Mouse (Mus musculus) T-helper 17 cell (primary cell): Measurements from ENCODE around the gene Prkn.

ENCODE experiments used
- in situ Hi-C, 2 experiments: fragments of 300-600 bp; cut with MboI, MseI; formaldehyde crosslinking; loops; 1 replicate in 1 of 2; 2 replicates in 1 of 2; pipeline ENCODE4 v1.15.1; 2025; ENCODE audit warnings: high pct_unique_total_duplicates in 2 of 2

Prkn gene

DNA sequence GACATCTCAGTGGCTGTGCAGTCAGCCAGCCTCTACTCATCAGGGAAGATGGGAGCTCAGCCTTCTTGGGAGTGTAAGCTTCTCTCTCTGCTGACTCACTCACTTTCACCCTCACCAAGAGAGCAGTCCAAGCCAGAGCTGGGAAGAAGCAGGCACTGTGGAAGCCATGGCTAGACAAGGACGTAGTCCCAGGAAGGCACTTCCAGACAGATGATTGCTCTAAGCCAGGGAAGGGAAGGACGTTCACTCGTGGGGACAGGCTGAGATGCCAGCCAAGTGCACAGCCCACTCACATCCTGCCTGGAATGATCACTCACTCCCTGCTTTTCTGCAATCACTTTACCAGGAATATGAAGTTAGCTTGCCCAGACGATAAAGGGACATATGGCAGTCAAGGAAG, 430.0 kb downstream of the Prkn start:
- in situ Hi-C loops: no loop called here

DNA sequence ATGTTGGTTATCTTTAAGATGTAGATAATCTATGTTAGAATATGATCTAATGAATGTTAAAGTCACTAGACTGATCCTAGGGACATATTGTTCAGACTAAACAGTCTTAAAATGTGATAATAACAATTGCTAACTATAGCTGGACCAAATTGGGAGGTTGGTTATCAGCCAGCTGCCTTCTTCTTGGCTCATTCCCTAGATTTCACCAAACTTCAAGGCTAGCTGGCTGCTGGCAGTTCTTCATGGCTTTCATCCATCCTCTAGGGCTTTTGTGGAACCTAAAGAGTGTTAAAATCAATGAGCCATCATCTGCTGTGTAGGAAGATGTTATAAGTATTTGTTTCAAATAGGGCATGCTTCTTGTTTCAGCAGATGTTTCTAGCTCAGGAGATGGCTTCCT, 431.7 kb downstream of the Prkn start:
- in situ Hi-C loops: no loop called here

DNA sequence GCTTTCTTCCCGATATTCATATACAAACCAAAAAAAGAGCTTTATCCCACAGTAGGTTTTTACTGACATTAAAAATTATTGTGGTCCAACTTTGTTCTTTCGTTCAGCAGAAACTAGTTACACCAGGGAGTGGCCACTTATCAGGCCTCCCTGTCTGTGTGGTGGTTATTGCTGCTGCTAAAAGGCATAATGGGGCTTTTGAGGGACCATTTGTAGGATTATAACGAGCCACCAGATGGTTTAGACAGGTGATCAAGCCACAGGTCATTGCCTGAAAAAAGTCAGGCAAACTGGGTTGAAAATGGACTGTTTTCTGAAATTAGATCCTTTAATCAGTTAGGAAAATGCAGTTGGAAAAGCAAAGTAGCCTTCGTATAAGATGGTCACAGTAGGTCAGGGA, 444.1 kb downstream of the Prkn start:
- in situ Hi-C loops: no loop called here

DNA sequence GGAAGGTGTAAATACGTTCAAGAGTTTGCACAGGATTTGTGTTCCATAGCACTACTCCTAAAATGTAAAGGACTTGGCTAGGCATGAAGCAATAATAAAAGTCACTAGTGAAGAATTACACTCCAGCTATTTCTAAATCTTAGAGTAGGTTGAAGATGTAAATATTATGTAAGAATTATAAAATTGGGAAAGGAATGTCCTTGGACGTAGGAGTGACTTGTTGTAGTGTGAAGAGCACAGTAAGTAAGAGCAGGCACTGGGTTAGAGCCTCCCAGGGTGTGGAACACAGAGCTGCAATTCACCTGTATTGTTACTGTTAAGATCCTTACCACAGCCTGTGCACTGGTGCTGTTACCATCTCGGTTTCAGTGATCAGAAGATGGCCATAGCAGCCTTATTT, 450.0 kb downstream of the Prkn start:
- in situ Hi-C loops: no loop called here

DNA sequence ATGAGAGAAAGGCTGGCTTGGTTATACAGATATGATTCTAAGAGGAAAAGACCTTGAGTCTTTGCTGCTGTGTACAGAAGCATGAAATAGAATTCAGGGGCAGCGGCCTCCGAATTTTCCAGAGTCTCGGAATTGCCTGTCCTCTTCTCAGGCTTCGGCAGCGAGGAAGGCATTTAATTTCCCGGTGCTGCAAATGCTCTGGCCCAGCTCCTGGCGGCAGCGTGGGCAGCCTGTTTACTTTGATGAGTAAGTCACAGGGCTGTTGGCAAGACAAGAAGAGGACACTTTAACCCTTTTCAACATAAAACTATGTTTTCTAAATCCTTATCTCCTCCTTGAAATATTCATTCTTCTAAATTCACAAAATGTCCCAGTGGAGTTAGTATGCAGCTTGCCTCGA, 462.9 kb downstream of the Prkn start:
- in situ Hi-C loops: no loop called here

DNA sequence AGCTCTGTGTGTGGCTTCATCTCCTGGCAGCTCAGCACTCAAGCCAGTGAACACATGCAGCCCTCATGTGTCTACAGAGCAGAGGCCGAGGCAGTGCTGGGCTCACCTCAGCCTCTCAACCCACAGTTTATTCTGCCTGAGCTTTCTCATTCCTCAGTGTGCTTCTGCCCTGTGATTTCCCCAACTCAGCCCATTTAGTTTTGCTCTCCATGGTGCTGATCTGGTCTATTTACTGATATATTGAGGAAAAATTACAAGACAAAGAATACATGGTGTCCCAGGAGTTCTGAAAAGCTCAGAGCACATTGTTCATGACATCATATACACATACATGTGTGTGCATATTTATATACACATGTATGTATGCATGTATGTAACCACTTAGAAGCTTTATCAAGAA, 469.7 kb downstream of the Prkn start:
- in situ Hi-C loops: no loop called here

DNA sequence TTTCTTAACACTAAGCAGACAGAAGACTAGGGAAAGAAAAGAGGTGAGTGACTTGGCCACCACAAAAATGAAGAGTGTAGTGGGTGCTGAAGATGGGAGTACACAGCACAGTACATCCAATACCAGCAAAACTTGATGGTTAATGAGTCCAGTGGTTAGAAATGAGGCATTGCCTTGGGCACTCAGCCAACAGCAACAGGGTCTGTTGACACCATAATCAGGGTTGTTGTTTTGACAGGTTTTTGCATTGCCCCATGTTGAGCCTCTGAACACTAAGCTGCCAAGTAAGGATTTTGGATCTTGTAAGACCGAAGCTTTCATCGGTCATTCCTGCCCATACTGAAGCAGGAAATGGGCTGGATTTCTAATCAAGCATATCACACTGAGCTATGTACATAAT, 474.0 kb downstream of the Prkn start:
- in situ Hi-C loops: no loop called here

DNA sequence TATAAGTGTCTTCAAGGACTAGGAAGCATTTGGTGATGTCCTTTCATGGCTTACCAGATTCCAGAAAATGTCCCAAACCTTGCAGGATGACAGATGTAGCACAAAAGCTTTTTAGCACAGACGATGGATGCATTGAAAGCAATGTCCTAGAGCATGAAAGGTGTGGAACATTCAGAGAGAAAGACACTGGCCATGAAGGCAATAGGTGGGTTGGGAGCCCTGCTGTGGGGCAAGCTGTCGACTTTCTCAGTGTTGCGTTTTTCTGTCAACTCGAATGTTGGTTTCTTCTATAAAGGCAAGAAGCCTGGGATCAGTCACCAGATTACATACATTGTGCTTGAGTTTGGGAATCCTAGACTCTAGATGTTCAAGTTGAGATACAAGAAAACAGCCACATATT, 475.5 kb downstream of the Prkn start:
- in situ Hi-C loops: no loop called here

DNA sequence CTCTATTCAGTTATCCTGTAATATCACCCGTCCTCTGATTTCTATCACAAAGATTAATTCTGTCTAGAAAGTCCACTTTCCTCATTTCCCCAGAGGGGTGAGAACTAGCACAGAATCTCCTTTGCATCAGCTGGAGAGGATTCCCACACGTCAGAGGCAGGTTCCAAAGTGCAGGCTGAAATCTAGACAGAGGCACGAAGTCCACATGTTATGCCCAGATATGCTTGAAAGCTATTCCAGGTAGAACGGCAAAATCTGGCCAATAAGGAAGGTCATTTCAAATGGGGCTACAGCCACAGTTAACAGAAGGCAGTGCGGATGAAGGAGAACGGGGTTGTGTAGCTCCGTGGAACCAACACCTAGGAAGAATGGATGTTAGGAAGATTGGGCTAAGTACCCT, 478.8 kb downstream of the Prkn start:
- in situ Hi-C loops: no loop called here

DNA sequence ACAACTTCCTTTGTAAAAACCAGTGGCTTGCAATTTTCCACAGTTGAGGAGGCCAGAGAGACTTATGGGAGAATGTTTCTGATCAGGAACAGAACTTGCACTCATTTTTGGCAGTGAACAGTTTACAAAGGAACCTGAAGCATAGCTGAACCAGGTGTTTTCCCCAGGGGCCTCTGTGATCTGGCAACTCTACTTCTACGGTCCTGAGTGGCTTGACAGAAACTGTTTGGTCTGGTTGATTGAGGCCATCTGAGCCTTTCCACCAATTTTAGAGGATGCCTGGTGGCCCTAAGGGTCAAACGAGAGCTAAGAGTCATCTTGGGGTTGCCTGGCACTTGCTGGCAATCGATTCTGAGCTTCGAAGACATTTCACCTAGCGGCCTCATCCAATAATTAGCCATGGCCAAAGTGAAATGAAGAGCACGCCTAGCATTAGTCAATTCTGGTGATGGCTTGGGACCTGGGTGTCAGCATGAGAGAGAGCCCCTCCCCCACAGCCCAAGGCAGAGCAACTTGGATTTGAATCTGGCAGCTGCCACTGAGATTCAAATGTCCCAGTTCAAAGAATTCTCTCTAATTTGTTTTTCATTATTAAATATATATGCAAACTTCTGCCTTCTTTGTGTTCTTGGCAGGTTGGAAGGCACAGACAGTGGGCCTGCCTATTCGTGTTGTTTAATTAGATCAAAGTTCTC, 479.6 kb downstream of the Prkn start:
- in situ Hi-C loops: no loop called here

DNA sequence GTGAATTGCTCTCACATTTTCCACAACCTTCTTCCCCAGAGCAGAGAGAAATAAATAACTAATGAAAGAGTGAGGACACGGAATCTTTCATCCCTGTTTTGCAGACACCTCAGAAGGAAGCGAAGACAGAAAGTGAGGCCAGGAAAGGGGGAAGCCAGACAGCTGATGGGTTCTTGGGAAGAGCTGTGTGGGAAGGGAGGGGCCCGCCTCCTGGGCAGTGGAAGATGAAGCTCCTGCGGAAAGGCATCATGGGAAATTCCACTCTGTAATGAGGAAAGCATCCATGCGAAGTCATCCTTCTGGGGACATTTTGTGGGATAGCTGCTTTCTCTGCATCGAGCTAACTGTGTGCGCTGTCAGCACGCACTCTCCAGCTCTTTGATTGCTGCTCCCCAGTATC, 491.9 kb downstream of the Prkn start:
- in situ Hi-C loops: no loop called here

DNA sequence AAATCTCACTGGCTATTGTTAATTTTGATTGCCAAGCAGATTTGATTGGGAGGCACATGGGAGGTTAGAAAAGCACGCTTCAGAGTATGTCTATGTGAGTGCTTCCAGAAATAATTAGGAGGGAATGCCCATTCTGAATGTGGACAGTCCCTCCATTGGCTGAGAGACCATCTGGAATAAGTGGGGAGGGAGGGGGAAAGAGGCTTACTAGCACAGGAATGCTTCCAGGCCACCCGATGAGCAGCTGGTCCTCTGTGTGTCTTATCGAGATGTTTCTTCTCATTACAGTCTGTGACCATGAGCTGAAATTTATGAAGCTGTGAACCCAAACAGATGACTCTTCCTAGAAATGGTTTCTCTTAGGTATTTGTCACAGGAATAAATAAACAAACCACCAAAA, 493.6 kb downstream of the Prkn start:
- in situ Hi-C loops: no loop called here

DNA sequence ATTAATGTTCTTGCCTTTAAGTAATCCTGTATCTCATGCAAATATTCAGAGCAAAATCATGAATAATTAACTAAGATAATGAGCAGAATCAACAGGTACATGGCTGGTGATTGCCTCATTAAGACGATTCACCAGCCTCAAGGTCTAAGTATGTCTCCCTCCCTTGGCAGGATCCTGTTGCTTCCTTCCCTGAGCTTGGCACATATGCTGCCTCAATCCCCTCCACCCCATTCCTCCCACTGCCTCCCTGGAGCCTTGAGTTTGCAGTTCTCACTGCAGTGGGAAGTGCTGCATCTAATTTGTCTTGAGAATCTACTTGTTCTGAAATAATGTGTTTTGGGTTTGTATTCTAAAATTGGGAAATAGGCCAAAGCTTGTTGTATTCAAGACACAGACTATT, 496.0 kb downstream of the Prkn start:
- in situ Hi-C loops: no loop called here

DNA sequence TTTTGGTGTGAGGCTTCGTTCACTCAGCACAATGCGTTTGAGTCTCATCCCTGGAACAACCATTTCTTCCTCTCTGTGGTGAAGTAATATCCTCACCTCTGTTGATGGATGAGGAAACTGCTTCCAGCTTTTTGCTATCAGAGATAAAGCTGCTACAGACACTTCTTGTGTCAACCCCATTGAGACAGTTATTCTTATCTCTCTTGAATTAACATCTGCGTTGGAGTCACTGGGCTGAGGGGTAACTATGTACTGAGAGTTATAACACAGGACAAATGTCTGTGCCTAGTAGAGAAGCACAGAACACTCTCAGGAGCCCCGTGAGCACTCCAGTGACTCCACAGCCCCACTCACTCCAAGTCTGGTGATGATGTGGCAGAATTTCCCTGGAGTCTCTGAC, 500.2 kb downstream of the Prkn start:
- in situ Hi-C loops: no loop called here

DNA sequence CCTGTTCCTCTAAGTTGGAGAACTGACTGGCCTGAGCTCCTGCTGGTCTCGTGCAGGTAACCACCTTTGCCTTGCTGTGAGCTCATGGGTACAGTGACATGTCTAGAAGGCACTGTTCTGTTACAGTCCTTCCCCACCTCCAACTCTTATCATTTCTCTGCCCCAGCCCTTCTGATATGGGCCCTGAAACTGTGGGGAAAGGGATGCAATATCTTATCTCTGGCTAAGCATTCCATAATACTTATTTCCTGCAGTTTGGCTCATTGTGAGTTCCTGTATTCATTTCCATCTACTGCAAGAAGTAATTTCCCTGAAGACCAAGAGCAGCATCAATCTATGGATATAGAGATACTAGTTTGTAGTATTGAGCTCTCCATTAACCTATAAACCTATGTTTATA, 506.1 kb downstream of the Prkn start:
- in situ Hi-C loops: no loop called here

DNA sequence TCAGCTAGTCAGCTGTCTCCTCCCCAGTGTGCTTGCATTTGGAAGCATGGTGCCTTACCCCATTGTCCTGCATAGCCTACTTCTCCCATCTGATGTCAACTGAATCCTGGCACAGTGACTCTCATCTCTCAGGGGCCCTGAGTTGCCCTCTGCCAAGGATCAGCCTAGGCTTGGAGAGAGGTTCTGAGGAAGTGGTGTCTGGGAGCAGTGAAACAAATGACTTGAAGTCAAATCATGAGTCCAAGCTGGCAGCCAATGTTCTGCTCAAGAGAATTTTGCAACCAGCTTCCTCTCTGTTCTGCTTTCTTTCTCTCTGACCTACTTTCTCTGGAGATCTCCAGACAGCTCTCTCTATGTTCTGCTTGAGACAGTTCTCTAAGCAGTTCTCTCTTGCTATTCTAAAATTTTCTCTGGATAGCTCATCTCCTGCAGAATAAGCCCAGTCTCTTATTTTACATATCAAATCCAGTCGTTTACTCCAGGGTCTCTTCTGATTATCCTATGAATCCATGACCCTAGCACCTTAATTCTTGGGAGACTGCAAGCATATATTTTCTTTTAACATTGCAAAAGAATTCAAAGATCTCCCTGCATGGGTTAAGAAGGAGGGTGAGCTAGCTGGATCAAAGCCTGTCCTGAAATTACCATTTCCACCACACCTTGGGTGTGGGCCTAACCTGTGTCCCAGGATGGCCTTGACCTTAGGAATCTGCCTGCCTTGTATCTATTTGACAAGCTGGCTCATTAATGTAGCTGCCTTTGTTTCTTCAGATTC, 512.8 kb downstream of the Prkn start:
- in situ Hi-C loops: no loop called here

DNA sequence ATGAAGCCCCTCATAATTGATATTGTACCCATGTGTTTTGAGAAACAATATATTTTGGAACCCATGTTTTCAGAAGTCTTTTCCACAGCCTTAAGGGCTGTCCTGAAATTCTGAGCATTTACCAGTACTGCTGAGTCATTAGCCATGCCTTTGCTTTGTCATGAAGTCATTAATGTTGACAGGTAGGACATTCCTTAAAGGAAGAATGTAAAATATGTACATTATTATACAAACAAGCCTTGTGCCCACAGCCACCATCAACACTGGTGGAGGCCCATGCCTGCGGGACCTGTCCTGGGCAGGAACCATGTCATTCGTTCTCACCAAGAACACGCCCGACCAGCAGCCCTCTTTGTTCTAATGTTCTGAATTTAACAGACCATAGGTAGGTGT, 513.4 kb downstream of the Prkn start:
- in situ Hi-C loops: no loop called here

DNA sequence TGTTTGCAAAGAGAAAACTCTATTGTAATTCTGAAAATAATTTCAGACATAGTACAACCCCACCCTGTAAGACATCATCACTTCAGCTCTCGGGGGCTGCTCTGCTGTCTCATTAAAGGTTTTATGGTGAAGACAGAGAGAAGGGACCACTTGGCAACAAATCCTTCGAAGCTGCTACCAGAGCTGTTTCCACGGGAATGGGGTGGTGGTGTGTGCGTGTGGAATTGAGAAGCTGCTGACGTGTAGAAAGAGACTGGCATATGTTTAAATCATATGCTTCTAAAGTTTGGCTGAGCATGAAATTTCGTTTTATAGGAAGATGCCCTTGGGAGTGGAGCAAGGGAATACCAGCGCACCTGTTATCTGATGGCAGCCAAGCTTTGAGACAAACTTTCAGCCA, 514.2 kb downstream of the Prkn start:
- in situ Hi-C loops: no loop called here

DNA sequence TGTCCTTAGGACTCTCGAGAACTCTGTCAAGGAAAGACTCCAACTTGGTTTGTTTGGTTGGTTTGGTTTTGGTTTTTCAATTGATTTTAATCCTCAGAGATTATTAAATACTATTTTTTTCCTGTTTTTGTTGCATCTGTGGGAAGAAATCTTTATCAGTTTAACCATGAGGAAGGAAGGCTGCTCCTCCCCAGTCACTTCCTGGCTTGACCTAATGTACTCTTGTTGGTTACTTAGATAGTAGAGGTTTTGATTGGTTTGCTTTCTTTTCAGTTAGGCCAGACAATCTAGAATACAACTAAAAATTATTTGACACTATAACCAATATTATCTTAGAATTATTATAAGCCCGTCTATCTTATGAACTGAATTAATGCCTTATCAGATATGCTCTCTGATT, 535.3 kb downstream of the Prkn start:
- in situ Hi-C loops: no loop called here

DNA sequence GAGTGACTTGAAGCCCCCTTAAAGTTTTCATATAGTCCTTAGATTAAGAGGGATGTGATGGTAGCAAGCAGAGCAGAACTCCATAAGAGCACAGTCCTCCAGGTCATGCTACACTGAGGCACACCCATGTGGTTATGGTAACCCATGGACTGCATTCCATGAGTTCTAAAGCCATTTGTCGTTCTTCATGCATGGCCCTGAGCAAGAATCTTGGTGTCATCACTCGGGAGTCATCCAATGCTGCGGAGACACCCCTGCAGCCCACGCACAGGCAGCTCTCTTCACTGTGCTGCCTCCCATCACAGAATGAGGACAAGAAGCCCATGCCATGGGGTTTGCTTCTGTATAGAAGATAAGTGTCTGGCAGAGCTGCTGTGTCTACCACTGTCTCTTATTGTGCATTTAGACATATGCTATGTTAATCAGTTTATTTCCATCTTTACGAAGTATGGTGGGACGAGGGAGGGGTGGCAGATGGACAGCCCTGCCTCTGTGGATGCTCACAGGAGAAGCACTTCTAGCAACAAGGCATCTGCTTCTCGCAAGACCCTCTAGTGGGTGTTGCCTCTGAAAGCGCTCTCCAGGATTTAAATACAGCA, 543.3 kb downstream of the Prkn start:
- in situ Hi-C loops: no loop called here

DNA sequence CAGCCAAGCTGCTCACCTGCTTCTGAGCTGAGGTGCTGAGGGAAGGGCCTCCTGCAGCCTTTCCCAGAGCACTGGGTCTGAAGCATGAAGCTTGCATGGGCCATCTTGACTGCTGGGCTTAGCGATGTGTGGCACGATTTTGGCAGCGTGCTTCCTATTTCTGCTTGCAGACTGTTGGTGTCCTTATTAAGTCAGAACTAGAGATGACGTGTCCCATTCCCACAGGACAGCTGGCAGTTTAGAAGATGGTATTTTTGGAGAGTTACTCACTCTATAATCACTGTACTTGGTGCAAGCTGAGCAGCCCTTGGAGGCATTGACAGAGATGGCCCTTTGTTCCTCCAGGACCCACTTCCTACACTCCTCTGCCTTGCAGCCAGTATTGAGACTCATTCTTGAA, 545.1 kb downstream of the Prkn start:
- in situ Hi-C loops: no loop called here

DNA sequence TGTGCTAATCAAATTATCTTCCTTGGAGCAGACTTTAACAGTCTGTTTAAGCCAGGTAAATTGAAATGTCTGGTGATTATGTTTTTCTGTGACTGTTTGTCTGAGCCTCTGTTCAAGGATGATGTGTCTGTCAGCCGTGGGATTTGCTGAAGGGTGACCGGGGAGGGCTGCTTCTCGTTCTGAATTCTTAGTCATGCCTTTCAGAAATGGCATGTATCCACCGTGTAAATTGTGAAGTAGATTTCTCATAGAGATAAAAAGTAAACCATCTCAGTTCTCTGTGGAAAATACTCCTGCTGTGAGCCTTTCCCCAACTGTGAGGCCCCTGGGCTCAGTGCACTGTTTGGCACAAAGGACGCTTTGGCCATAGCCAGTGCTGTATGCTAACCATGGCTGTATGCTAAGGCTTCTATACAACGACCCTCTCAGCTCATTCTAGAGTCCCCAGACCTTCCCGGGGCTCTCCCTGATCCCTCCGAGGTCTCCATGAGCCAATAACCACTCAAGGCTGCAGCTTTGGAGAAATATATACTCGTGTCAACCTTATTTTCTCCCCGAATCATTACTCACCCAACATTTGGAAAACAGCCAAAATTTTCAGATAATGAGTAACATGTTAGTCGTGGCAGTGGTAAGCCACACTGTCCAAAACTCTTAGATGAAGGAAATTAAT, 552.6 kb downstream of the Prkn start:
- in situ Hi-C loops: no loop called here

DNA sequence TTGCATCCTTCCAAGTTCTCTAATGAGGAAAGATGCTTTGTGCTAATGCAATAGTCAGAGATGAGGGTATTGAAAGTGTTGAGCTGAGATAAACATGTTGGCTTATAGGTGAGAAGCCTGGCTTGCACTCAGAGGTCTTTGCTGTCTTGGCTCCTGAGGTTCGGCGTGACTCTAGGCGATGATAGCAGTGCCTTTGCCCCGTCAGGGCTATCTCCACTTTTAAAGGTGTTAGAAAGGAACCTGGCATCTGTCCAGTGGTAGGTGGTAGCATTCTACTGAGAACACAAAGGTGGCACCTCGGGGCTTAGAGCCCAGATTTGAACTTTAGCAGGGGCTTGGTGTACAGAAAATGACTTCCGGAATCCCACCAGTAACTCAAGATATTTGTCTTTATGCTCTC, 554.4 kb downstream of the Prkn start:
- in situ Hi-C loops: no loop called here
